Mouse (Mus musculus): ENCODE measurements around the gene Ooep. TPM values are rescaled to one million over a fixed set of nuclear protein-coding genes. Genes with fewer than 3 reads are reported as not detected.

Ooep gene
- polyA plus RNA-seq (2012; rRNA removed): not detected in 2 replicates

- Histone ChIP-seq H3K27me3 (ENCODE audit: control insufficient read depth, insufficient read depth, low read length) (no peaks in the 10 kb centered on the region), H3K4me3 (ENCODE audit: control insufficient read depth, low read depth, low read length) (peak within 1 kb of the TSS; percentile 37), H3K27ac (ENCODE audit: control insufficient read depth, insufficient read depth, low read depth, low read length) (no peak within 1 kb of the TSS), H3K4me1 (ENCODE audit: control insufficient read depth, insufficient read depth, low read length) (no peaks in the 10 kb centered on the region; the same call in 1 of the 2 replicates), H3K36me3 (ENCODE audit: control insufficient read depth, insufficient read depth, low read length) (no peaks in the 10 kb centered on the region)
- TF ChIP-seq POLR2A (IDR thresholded peaks at IDR 0.05; ENCODE audit: control insufficient read depth, low read depth, low read length) (no peak), CTCF (IDR thresholded peaks at IDR 0.05; ENCODE audit: control insufficient read depth, insufficient read depth, insufficient replicate concordance, low read depth, low read length) (no peak)
Measured at GRCm38 (mm10) chr9:78378113-78378785, at the start of gene Ooep. TSS of gene Ooep (minus strand) at chr9:78378725.

- no peaks in the 10 kb centered on the region; the same call in 1 of the 2 replicates for H3K36me3 ChIP-seq (ENCODE audit: control insufficient read depth, insufficient read depth, low read length)
- H3K4me1 ChIP-seq (ENCODE audit: control insufficient read depth, insufficient read depth, low read length): peaks cover 11% of the 10 kb centered on the region
- H3K4me3 ChIP-seq (ENCODE audit: control insufficient read depth, low read depth, low read length): peak overlapping the region; percentile 97
- no peak for TF ChIP-seq POLR2A (IDR thresholded peaks at IDR 0.05; ENCODE audit: control insufficient read depth, low read depth, low read length)
- TF ChIP-seq CTCF (IDR thresholded peaks at IDR 0.05; ENCODE audit: control insufficient read depth, insufficient read depth, insufficient replicate concordance, low read depth, low read length): 0 out of 2 replicates have a peak, but pooled peaks have one; percentile 0
- H3K27ac ChIP-seq (ENCODE audit: control insufficient read depth, insufficient read depth, low read depth, low read length): peak overlapping the region; percentile 62
- no peaks in the 10 kb centered on the region for H3K27me3 ChIP-seq (ENCODE audit: control insufficient read depth, insufficient read depth, low read length)
Measured at GRCm38 (mm10) chr9:78428185-78428584, 49.7 kb upstream of the Ooep start.

- no peaks in the 10 kb centered on the region for H3K27me3 ChIP-seq (ENCODE audit: control insufficient read depth, insufficient read depth, low read length)
- H3K36me3 ChIP-seq (ENCODE audit: control insufficient read depth, insufficient read depth, low read length): no peaks in the 10 kb centered on the region; the same call in 1 of the 2 replicates
- H3K4me3 ChIP-seq (ENCODE audit: control insufficient read depth, low read depth, low read length): peak overlapping the region; percentile 97
- TF ChIP-seq CTCF (IDR thresholded peaks at IDR 0.05; ENCODE audit: control insufficient read depth, insufficient read depth, insufficient replicate concordance, low read depth, low read length) (no peak), POLR2A (IDR thresholded peaks at IDR 0.05; ENCODE audit: control insufficient read depth, low read depth, low read length) (peak; percentile 74)
- H3K27ac ChIP-seq (ENCODE audit: control insufficient read depth, insufficient read depth, low read depth, low read length): peak overlapping the region; percentile 87; the same call in 1 of the 2 replicates
- H3K4me1 ChIP-seq (ENCODE audit: control insufficient read depth, insufficient read depth, low read length): peaks cover 11% of the 10 kb centered on the region
Measured at GRCm38 (mm10) chr9:78427362-78427781, 48.8 kb upstream of the Ooep start.

GRCm38 (mm10) chr9:78401596-78401995, 23.1 kb upstream of the Ooep start:
- no peak overlapping the region for H3K27ac ChIP-seq (ENCODE audit: control insufficient read depth, insufficient read depth, low read depth, low read length)

GRCm38 (mm10) chr9:78400570-78400969, 22.0 kb upstream of the Ooep start:
- Histone ChIP-seq H3K27ac (ENCODE audit: control insufficient read depth, insufficient read depth, low read depth, low read length) (no peak overlapping the region), H3K36me3 (ENCODE audit: control insufficient read depth, insufficient read depth, low read length) (no peaks in the 10 kb centered on the region; the same call in 1 of the 2 replicates), H3K4me3 (ENCODE audit: control insufficient read depth, low read depth, low read length) (no peak overlapping the region), H3K4me1 (ENCODE audit: control insufficient read depth, insufficient read depth, low read length) (peaks cover 6% of the 10 kb centered on the region), H3K27me3 (ENCODE audit: control insufficient read depth, insufficient read depth, low read length) (no peaks in the 10 kb centered on the region)
- no peak for TF ChIP-seq CTCF (IDR thresholded peaks at IDR 0.05; ENCODE audit: control insufficient read depth, insufficient read depth, insufficient replicate concordance, low read depth, low read length)
- no peak for TF ChIP-seq POLR2A (IDR thresholded peaks at IDR 0.05; ENCODE audit: control insufficient read depth, low read depth, low read length)

More at GRCm38 (mm10) chr9:78401596-78401995, 23.1 kb upstream of the Ooep start:
- Histone ChIP-seq H3K36me3 (ENCODE audit: control insufficient read depth, insufficient read depth, low read length) (no peaks in the 10 kb centered on the region; the same call in 1 of the 2 replicates), H3K27me3 (ENCODE audit: control insufficient read depth, insufficient read depth, low read length) (no peaks in the 10 kb centered on the region), H3K4me1 (ENCODE audit: control insufficient read depth, insufficient read depth, low read length) (peaks cover 6% of the 10 kb centered on the region), H3K4me3 (ENCODE audit: control insufficient read depth, low read depth, low read length) (no peak overlapping the region)
- TF ChIP-seq POLR2A (IDR thresholded peaks at IDR 0.05; ENCODE audit: control insufficient read depth, low read depth, low read length) (no peak), CTCF (IDR thresholded peaks at IDR 0.05; ENCODE audit: control insufficient read depth, insufficient read depth, insufficient replicate concordance, low read depth, low read length) (no peak)

- H3K27me3 ChIP-seq (ENCODE audit: control insufficient read depth, insufficient read depth, low read length): no peaks in the 10 kb centered on the region
- H3K27ac ChIP-seq (ENCODE audit: control insufficient read depth, insufficient read depth, low read depth, low read length): peak overlapping the region; percentile 88; the same call in 1 of the 2 replicates
- peaks cover 8% of the 10 kb centered on the region for H3K4me1 ChIP-seq (ENCODE audit: control insufficient read depth, insufficient read depth, low read length)
- peak overlapping the region; percentile 96 for H3K4me3 ChIP-seq (ENCODE audit: control insufficient read depth, low read depth, low read length)
- TF ChIP-seq POLR2A (IDR thresholded peaks at IDR 0.05; ENCODE audit: control insufficient read depth, low read depth, low read length) (no peak), CTCF (IDR thresholded peaks at IDR 0.05; ENCODE audit: control insufficient read depth, insufficient read depth, insufficient replicate concordance, low read depth, low read length) (no peak)
- H3K36me3 ChIP-seq (ENCODE audit: control insufficient read depth, insufficient read depth, low read length): no peaks in the 10 kb centered on the region; the same call in 1 of the 2 replicates
Measured at GRCm38 (mm10) chr9:78396517-78396916, 18.0 kb upstream of the Ooep start.

GRCm38 (mm10) chr9:78395630-78396351, 17.3 kb upstream of the Ooep start, which contains the start of gene Ddx43:
TSS of gene Ddx43 (plus strand) at chr9:78395777.
- Histone ChIP-seq H3K27me3 (ENCODE audit: control insufficient read depth, insufficient read depth, low read length) (no peaks in the 10 kb centered on the region), H3K27ac (ENCODE audit: control insufficient read depth, insufficient read depth, low read depth, low read length) (peak within 1 kb of the TSS; percentile 88), H3K36me3 (ENCODE audit: control insufficient read depth, insufficient read depth, low read length) (no peaks in the 10 kb centered on the region; the same call in 1 of the 2 replicates), H3K4me3 (ENCODE audit: control insufficient read depth, low read depth, low read length) (peak within 1 kb of the TSS; percentile 96), H3K4me1 (ENCODE audit: control insufficient read depth, insufficient read depth, low read length) (peaks cover 8% of the 10 kb centered on the region)
- TF ChIP-seq CTCF (IDR thresholded peaks at IDR 0.05; ENCODE audit: control insufficient read depth, insufficient read depth, insufficient replicate concordance, low read depth, low read length): no peak
- TF ChIP-seq POLR2A (IDR thresholded peaks at IDR 0.05; ENCODE audit: control insufficient read depth, low read depth, low read length): peak; percentile 86
